Mouse (Mus musculus): ENCODE results near the gene Cyb561d1. TPM values are rescaled to one million over a fixed set of nuclear protein-coding genes. Genes with fewer than 3 reads are reported as not detected.
"Not testable (repeated sequence)": the region's sequence is repeated elsewhere in the genome, so short reads cannot be mapped to it uniquely, and the experiment has no call there.

Cyb561d1 gene
- total RNA-seq (2018; cell fraction: chromatin; rRNA removed), result 10 to 100 TPM in 22 of 26 experiments, 1 to 10 TPM in 4; 6.3 to 31.6 (median 18.3) TPM
- 10 to 100 TPM in 11 of 26 experiments, 1 to 10 TPM in 15; 3.8 to 15.7 (median 9.1) TPM for total RNA-seq (2018; cell fraction: cytosol; rRNA removed)
- total RNA-seq (2018; cell fraction: nucleus; rRNA removed), result 10 to 100 TPM in 25 of 26 experiments, 1 to 10 TPM in 1; 9.1 to 38.3 (median 21.6) TPM
- 7.2 to 11.4 TPM (median 8.4 TPM) in 3 replicates for polyA plus RNA-seq (2018)

- H3K4me3 ChIP-seq (ENCODE audit: inconsistent target), result peak within 1 kb of the TSS; percentile 68
- peak within 1 kb of the TSS; percentile 79 for H3K27ac ChIP-seq
- peaks cover 11% of the 10 kb centered on the region for H3K79me2 ChIP-seq (ENCODE audit: inconsistent target)
- 0 out of 2 replicates have a peak, but pooled peaks cover 6% of the 10 kb centered on the region for H3K36me3 ChIP-seq (ENCODE audit: inconsistent target)
- WGBS (ENCODE audit: missing documents), result 2% methylated on average over 38 of the region's 44 CpGs
These were observed at the start of gene Cyb561d1 for GRCm38 (mm10) chr3:108200329-108201323. Gene Cyb561d1, minus strand, starts transcription at chr3:108201212.

GRCm38 (mm10) chr3:108246857-108247256, 45.8 kb upstream of the Cyb561d1 start:
- no peaks in the 10 kb centered on the region for H3K36me3 ChIP-seq (ENCODE audit: inconsistent target)
- H3K4me3 ChIP-seq (ENCODE audit: inconsistent target), result no peak overlapping the region
- 47% methylated on average over 2 of the region's 2 CpGs for WGBS (ENCODE audit: missing documents)
- no peaks in the 10 kb centered on the region for H3K79me2 ChIP-seq (ENCODE audit: inconsistent target)
- H3K27ac ChIP-seq, result no peak overlapping the region

- 80% methylated on average over 3 of the region's 3 CpGs for WGBS (ENCODE audit: missing documents)
- no peaks in the 10 kb centered on the region for H3K36me3 ChIP-seq (ENCODE audit: inconsistent target)
- no peak overlapping the region for H3K27ac ChIP-seq
- H3K4me3 ChIP-seq (ENCODE audit: inconsistent target), result no peak overlapping the region
- no peaks in the 10 kb centered on the region for H3K79me2 ChIP-seq (ENCODE audit: inconsistent target)
These were observed 40.3 kb upstream of the Cyb561d1 start for GRCm38 (mm10) chr3:108241243-108241839.

- H3K27ac ChIP-seq; H3K4me3 ChIP-seq (ENCODE audit: inconsistent target); H3K79me2 ChIP-seq (ENCODE audit: inconsistent target); H3K36me3 ChIP-seq (ENCODE audit: inconsistent target): not testable (repeated sequence)
- 100% methylated on average over 1 of the region's 4 CpGs for WGBS (ENCODE audit: missing documents)
These were observed 36.6 kb upstream of the Cyb561d1 start for GRCm38 (mm10) chr3:108237474-108238102.

- 87% methylated on average over 4 of the region's 4 CpGs for WGBS (ENCODE audit: missing documents)
- H3K27ac ChIP-seq, result peak overlapping the region; percentile 61; the same call in 1 of the 2 replicates
- H3K36me3 ChIP-seq (ENCODE audit: inconsistent target), result no peaks in the 10 kb centered on the region
- H3K4me3 ChIP-seq (ENCODE audit: inconsistent target), result no peak overlapping the region
- H3K79me2 ChIP-seq (ENCODE audit: inconsistent target), result no peaks in the 10 kb centered on the region
These were observed 30.6 kb upstream of the Cyb561d1 start for GRCm38 (mm10) chr3:108231646-108232045.

- Histone ChIP-seq H3K27ac (no peak overlapping the region), H3K79me2 (ENCODE audit: inconsistent target) (no peaks in the 10 kb centered on the region), H3K4me3 (ENCODE audit: inconsistent target) (no peak overlapping the region), H3K36me3 (ENCODE audit: inconsistent target) (no peaks in the 10 kb centered on the region)
- WGBS (ENCODE audit: missing documents), result 90% methylated on average over 2 of the region's 2 CpGs
These were observed 26.5 kb upstream of the Cyb561d1 start for GRCm38 (mm10) chr3:108227521-108227920.

GRCm38 (mm10) chr3:108226558-108227350, 25.7 kb upstream of the Cyb561d1 start, which contains the start of gene Sypl2:
Gene Sypl2, minus strand, starts transcription at chr3:108226648.
- WGBS (ENCODE audit: missing documents), result 7% methylated on average over 44 of the region's 44 CpGs
- Histone ChIP-seq H3K27ac (no peak within 1 kb of the TSS), H3K4me3 (ENCODE audit: inconsistent target) (peak within 1 kb of the TSS; percentile 26), H3K36me3 (ENCODE audit: inconsistent target) (no peaks in the 10 kb centered on the region), H3K79me2 (ENCODE audit: inconsistent target) (no peaks in the 10 kb centered on the region)

- Histone ChIP-seq H3K36me3 (ENCODE audit: inconsistent target) (no peaks in the 10 kb centered on the region), H3K27ac (no peak overlapping the region), H3K79me2 (ENCODE audit: inconsistent target) (no peaks in the 10 kb centered on the region), H3K4me3 (ENCODE audit: inconsistent target) (no peak overlapping the region)
- WGBS (ENCODE audit: missing documents), result 12% methylated on average over 61 of the region's 67 CpGs
These were observed 24.9 kb upstream of the Cyb561d1 start for GRCm38 (mm10) chr3:108225711-108226557.

- H3K79me2 ChIP-seq (ENCODE audit: inconsistent target), result no peaks in the 10 kb centered on the region
These were observed 19.6 kb upstream of the Cyb561d1 start for GRCm38 (mm10) chr3:108220661-108221060.

GRCm38 (mm10) chr3:108214734-108215133, 13.7 kb upstream of the Cyb561d1 start:
- WGBS (ENCODE audit: missing documents), result 5% methylated on average over 5 of the region's 5 CpGs
- H3K79me2 ChIP-seq (ENCODE audit: inconsistent target), result no peaks in the 10 kb centered on the region
- H3K27ac ChIP-seq, result no peak overlapping the region
- no peak overlapping the region for H3K4me3 ChIP-seq (ENCODE audit: inconsistent target)
- no peaks in the 10 kb centered on the region for H3K36me3 ChIP-seq (ENCODE audit: inconsistent target)

More at GRCm38 (mm10) chr3:108220661-108221060, 19.6 kb upstream of the Cyb561d1 start:
- WGBS (ENCODE audit: missing documents), result 87% methylated on average over 3 of the region's 3 CpGs
- no peak overlapping the region for H3K27ac ChIP-seq
- H3K4me3 ChIP-seq (ENCODE audit: inconsistent target), result no peak overlapping the region
- H3K36me3 ChIP-seq (ENCODE audit: inconsistent target), result no peaks in the 10 kb centered on the region

- WGBS (ENCODE audit: missing documents), result 88% methylated on average over 8 of the region's 8 CpGs
- Histone ChIP-seq H3K36me3 (ENCODE audit: inconsistent target) (no peaks in the 10 kb centered on the region), H3K27ac (no peak overlapping the region), H3K79me2 (ENCODE audit: inconsistent target) (no peaks in the 10 kb centered on the region), H3K4me3 (ENCODE audit: inconsistent target) (no peak overlapping the region)
These were observed 11.4 kb upstream of the Cyb561d1 start for GRCm38 (mm10) chr3:108212406-108212805.

- H3K27ac ChIP-seq, result no peak overlapping the region
- H3K4me3 ChIP-seq (ENCODE audit: inconsistent target), result no peak overlapping the region
- no peaks in the 10 kb centered on the region for H3K36me3 ChIP-seq (ENCODE audit: inconsistent target)
- WGBS (ENCODE audit: missing documents), result 87% methylated on average over 5 of the region's 6 CpGs
- no peaks in the 10 kb centered on the region for H3K79me2 ChIP-seq (ENCODE audit: inconsistent target)
These were observed 10.8 kb upstream of the Cyb561d1 start for GRCm38 (mm10) chr3:108211845-108212244.

GRCm38 (mm10) chr3:108210771-108211139, 9.7 kb upstream of the Cyb561d1 start, which contains the start of gene Atxn7l2:
Gene Atxn7l2, minus strand, starts transcription at chr3:108210934.
- 2% methylated on average over 14 of the region's 14 CpGs for WGBS (ENCODE audit: missing documents)
- Histone ChIP-seq H3K36me3 (ENCODE audit: inconsistent target) (no peaks in the 10 kb centered on the region), H3K4me3 (ENCODE audit: inconsistent target) (peak within 1 kb of the TSS; percentile 59), H3K79me2 (ENCODE audit: inconsistent target) (no peaks in the 10 kb centered on the region), H3K27ac (peak within 1 kb of the TSS; percentile 39)

Measured in macrophage (primary cell).